Mouse (Mus musculus) heart, postnatal 0 days (tissue): ENCODE data around the gene Klhl8.

Source experiments
- CTCF ChIP-seq: IDR thresholded peaks from 2 replicates; pipeline ENCODE4 v1.5.1; 2016; ENCODE audit warnings: antibody characterized with exemption, control low read depth, low read depth
- EP300 ChIP-seq: IDR thresholded peaks from 2 replicates; pipeline ENCODE4 v1.6.1; 2016; ENCODE audit warnings: antibody characterized with exemption, low read depth

- TF ChIP-seq EP300 (no peak), CTCF (no peak)
These were observed 96.4 kb downstream of the Klhl8 start for GRCm38 (mm10) chr5:103814551-103815248.
